ENCODE assay signal across 12 mouse cellular contexts in the genomic region with DNA sequence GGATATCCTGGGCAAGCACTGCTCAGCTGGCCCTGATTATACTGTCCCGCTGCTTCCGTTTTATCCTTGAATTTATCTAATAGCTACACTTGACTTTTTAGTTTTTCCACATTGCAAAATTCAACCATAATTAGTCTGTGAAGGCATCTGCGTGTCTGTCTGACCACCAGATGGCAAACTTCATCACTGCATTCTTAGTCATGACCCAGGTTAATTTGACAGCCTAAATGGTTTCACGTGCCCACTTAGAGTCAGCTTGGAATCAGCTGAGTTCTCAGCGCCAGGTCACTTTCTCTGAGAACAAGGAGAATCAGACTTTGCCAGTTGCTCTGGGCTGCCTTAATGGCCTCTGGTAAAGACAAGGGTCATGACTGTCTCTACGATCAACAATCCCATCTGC.
DNase-seq lines count a peak whose midpoint lies in the region; ATAC-seq and TF ChIP-seq lines count a peak whose summit lies in the region.
"Had no signal": no experiment of that assay in that cellular context is flagged by ENCODE, and none has a peak within 500 bp of the region (broad histone marks: within the 10 kb centered on the region; RNA-seq: fewer than 3 reads in every experiment).

No protein-coding gene starts in this region.

- H3K9ac ChIP-seq in hindbrain, postnatal 0 days (replicated peaks; ENCODE audit: low read length): no peak overlapping the region
- no peak overlapping the region for H3K9ac ChIP-seq in hindbrain, embryonic 11.5 days (ENCODE audit: low read depth, low read length)
- no peak overlapping the region for H3K9ac ChIP-seq in neural tube, embryonic 11.5 days (ENCODE audit: low read length)
- H3K9ac ChIP-seq in embryonic facial prominence, embryonic 11.5 days (replicated peaks; ENCODE audit: low read length): no peak overlapping the region
- H3K9ac ChIP-seq: heart, embryonic 12.5 days; stomach, embryonic 15.5 days had no signal

- ATAC-seq in hindbrain, postnatal 0 days: no peak
- ATAC-seq in hindbrain, embryonic 11.5 days (ENCODE audit: low FRiP score): no peak
- no peak for ATAC-seq in neural tube, embryonic 11.5 days (ENCODE audit: insufficient read depth, low FRiP score, low TSS enrichment)
- no peak for ATAC-seq in embryonic facial prominence, embryonic 11.5 days (replicated peaks; ENCODE audit: insufficient number of reproducible peaks, low FRiP score, low TSS enrichment, low read depth)

- no peaks in the 10 kb centered on the region for H3K36me3 ChIP-seq in hindbrain, postnatal 0 days (ENCODE audit: insufficient read depth, low read length)
- no peaks in the 10 kb centered on the region for H3K36me3 ChIP-seq in hindbrain, embryonic 11.5 days (ENCODE audit: control insufficient read depth, insufficient read depth, low read length)
- no peaks in the 10 kb centered on the region for H3K36me3 ChIP-seq in neural tube, embryonic 11.5 days (ENCODE audit: control insufficient read depth, insufficient read depth, low read length)
- H3K36me3 ChIP-seq in embryonic facial prominence, embryonic 11.5 days (replicated peaks; ENCODE audit: control insufficient read depth, insufficient read depth, low read depth, low read length): no peaks in the 10 kb centered on the region
- no peaks in the 10 kb centered on the region for H3K36me3 ChIP-seq in small intestine, adult 2 months (ENCODE audit: control insufficient read depth, insufficient read depth, low read length)
- H3K36me3 ChIP-seq: heart, embryonic 12.5 days; stomach, embryonic 15.5 days had no signal

- TF ChIP-seq POLR2A in small intestine, adult 2 months (IDR thresholded peaks at IDR 0.05; ENCODE audit: low read depth, low read length): no peak

- no peaks in the 10 kb centered on the region for H3K9me3 ChIP-seq in hindbrain, postnatal 0 days (ENCODE audit: low read length)
- H3K9me3 ChIP-seq in hindbrain, embryonic 11.5 days (ENCODE audit: control insufficient read depth, low read length): no peaks in the 10 kb centered on the region
- no peaks in the 10 kb centered on the region for H3K9me3 ChIP-seq in neural tube, embryonic 11.5 days (ENCODE audit: control insufficient read depth, low read length)
- no peaks in the 10 kb centered on the region for H3K9me3 ChIP-seq in embryonic facial prominence, embryonic 11.5 days (replicated peaks; ENCODE audit: control insufficient read depth, low read length)
- H3K9me3 ChIP-seq: stomach, embryonic 15.5 days had no signal

- 68% methylated on average over 6 of the region's 6 CpGs for WGBS in hindbrain, postnatal 0 days
- 81% methylated on average over 6 of the region's 6 CpGs for WGBS in hindbrain, embryonic 11.5 days
- 74% methylated on average over 6 of the region's 6 CpGs for WGBS in neural tube, embryonic 11.5 days
- 43% methylated on average over 6 of the region's 6 CpGs for WGBS in embryonic facial prominence, embryonic 11.5 days
- WGBS in small intestine, adult 2 months: 62% methylated on average over 6 of the region's 6 CpGs

- H3K27me3 ChIP-seq in hindbrain, postnatal 0 days (ENCODE audit: insufficient read depth, low read length): no peaks in the 10 kb centered on the region
- no peaks in the 10 kb centered on the region for H3K27me3 ChIP-seq in hindbrain, embryonic 11.5 days (ENCODE audit: control insufficient read depth, insufficient read depth, low read length)
- no peaks in the 10 kb centered on the region for H3K27me3 ChIP-seq in neural tube, embryonic 11.5 days (ENCODE audit: control insufficient read depth, insufficient read depth, low read length)
- no peaks in the 10 kb centered on the region for H3K27me3 ChIP-seq in embryonic facial prominence, embryonic 11.5 days (ENCODE audit: control insufficient read depth, insufficient read depth, low read length)
- H3K27me3 ChIP-seq in small intestine, adult 2 months (ENCODE audit: control insufficient read depth, insufficient read depth, low read length): no peaks in the 10 kb centered on the region
- H3K27me3 ChIP-seq: heart, embryonic 12.5 days; stomach, embryonic 15.5 days had no signal

- DNase-seq in hindbrain, postnatal 0 days (ENCODE audit: low spot score): peak; percentile 70
- no peak for DNase-seq in hindbrain, embryonic 11.5 days (ENCODE audit: low spot score)
- DNase-seq in neural tube, embryonic 11.5 days (ENCODE audit: low spot score): peak; percentile 18
- DNase-seq in neural tube, embryonic 10.5 days (ENCODE audit: extremely low spot score, low spot score): no peak
- peak; percentile 76 for DNase-seq in embryonic facial prominence, embryonic 11.5 days (ENCODE audit: low spot score)
- DNase-seq in right cerebral cortex, postnatal 4 days: no peak
- DNase-seq in left cerebral cortex, adult 18-20 months (ENCODE audit: low spot score in 2 of 2): no peak

- H3K4me1 ChIP-seq in hindbrain, postnatal 0 days (ENCODE audit: insufficient read depth, low read length): no peaks in the 10 kb centered on the region
- no peaks in the 10 kb centered on the region for H3K4me1 ChIP-seq in hindbrain, embryonic 11.5 days (replicated peaks; ENCODE audit: control insufficient read depth, insufficient read depth, low read length)
- no peaks in the 10 kb centered on the region for H3K4me1 ChIP-seq in neural tube, embryonic 11.5 days (ENCODE audit: control insufficient read depth, insufficient read depth, low read length)
- no peaks in the 10 kb centered on the region for H3K4me1 ChIP-seq in embryonic facial prominence, embryonic 11.5 days (ENCODE audit: control insufficient read depth, insufficient read depth, low read length)
- H3K4me1 ChIP-seq in small intestine, adult 2 months (ENCODE audit: control insufficient read depth, insufficient read depth, insufficient read length, low read length): no peaks in the 10 kb centered on the region
- H3K4me1 ChIP-seq: heart, embryonic 12.5 days; megakaryocyte, embryonic 14.5 days; stomach, embryonic 15.5 days had no signal

- H3K27ac ChIP-seq in hindbrain, postnatal 0 days: no peak overlapping the region
- H3K27ac ChIP-seq in hindbrain, embryonic 11.5 days (ENCODE audit: low read depth, low read length): no peak overlapping the region
- no peak overlapping the region for H3K27ac ChIP-seq in neural tube, embryonic 11.5 days (ENCODE audit: low read depth, low read length)
- H3K27ac ChIP-seq in embryonic facial prominence, embryonic 11.5 days (replicated peaks; ENCODE audit: low read depth, low read length): no peak overlapping the region
- no peak overlapping the region for H3K27ac ChIP-seq in small intestine, adult 2 months (ENCODE audit: insufficient read depth, low read depth, low read length)
- H3K27ac ChIP-seq: stomach, embryonic 15.5 days had no signal

- H3K4me2 ChIP-seq in hindbrain, postnatal 0 days (ENCODE audit: low read depth, low read length): no peak overlapping the region
- H3K4me2 ChIP-seq in hindbrain, embryonic 11.5 days (replicated peaks; ENCODE audit: low read depth, low read length): no peak overlapping the region
- H3K4me2 ChIP-seq in neural tube, embryonic 11.5 days (ENCODE audit: low read depth): no peak overlapping the region
- H3K4me2 ChIP-seq in embryonic facial prominence, embryonic 11.5 days (ENCODE audit: low read depth, low read length): no peak overlapping the region
- H3K4me2 ChIP-seq: heart, embryonic 12.5 days; stomach, embryonic 15.5 days had no signal

- peak; percentile 64 for TF ChIP-seq CTCF in hindbrain, postnatal 0 days (IDR thresholded peaks at IDR 0.05; ENCODE audit: low read depth)
- TF ChIP-seq CTCF in small intestine, adult 2 months (IDR thresholded peaks at IDR 0.05; ENCODE audit: extremely low read depth, insufficient read length, insufficient replicate concordance, low read depth, low read length): peak; percentile 10; the same call in 1 of the 2 replicates

- H3K4me3 ChIP-seq in hindbrain, postnatal 0 days (ENCODE audit: low read length): no peak overlapping the region
- no peak overlapping the region for H3K4me3 ChIP-seq in hindbrain, embryonic 11.5 days (ENCODE audit: low read depth, low read length)
- no peak overlapping the region for H3K4me3 ChIP-seq in neural tube, embryonic 11.5 days (ENCODE audit: low read depth, low read length)
- no peak overlapping the region for H3K4me3 ChIP-seq in embryonic facial prominence, embryonic 11.5 days (ENCODE audit: low read depth, low read length)
- H3K4me3 ChIP-seq in small intestine, adult 2 months (ENCODE audit: low read depth, low read length): no peak overlapping the region
- H3K4me3 ChIP-seq: erythroblast, embryonic 14.5 days; heart, embryonic 12.5 days; megakaryocyte, embryonic 14.5 days; stomach, embryonic 15.5 days had no signal

Comparison
In these comparisons a context has a peak if more than half of its experiments do, and no peak if none do; other contexts are left out.
1. DNase-seq: peak in hindbrain, postnatal 0 days (single experiment), neural tube, embryonic 11.5 days (single experiment) and embryonic facial prominence, embryonic 11.5 days (single experiment); none in hindbrain, embryonic 11.5 days (single experiment), neural tube, embryonic 10.5 days (single experiment), right cerebral cortex, postnatal 4 days (single experiment) and left cerebral cortex, adult 18-20 months (0 of 2).